1 mouse cellular context compared by ENCODE assay signal in the genomic region with DNA sequence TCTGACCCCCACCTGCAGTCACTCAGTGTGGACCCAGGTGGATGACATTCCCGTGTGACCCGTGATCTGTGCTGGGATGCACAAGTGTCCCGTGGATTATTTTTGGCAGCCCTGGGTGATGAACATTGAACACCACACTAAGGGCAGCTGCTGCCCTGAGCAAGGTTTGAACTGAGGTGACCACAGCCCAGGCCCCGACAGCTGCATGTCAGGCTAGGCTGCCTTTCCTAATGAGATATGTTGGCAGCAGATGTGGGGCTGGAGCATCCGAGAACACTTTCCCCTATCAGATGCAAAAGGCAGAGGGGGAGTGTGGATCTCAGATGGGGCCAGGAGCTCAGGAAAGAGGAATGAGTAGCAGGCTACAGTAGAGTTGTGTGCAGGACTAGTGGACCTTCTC.
TF ChIP-seq lines count a peak whose summit lies in the region.

No protein-coding gene starts in this region.

TF ChIP-seq in myocyte, 11 proteins besides CTCF, POLR2A, EP300 and RAD21 (continued from another document):
- TF ChIP-seq MYOG (IDR thresholded peaks at IDR 0.05; ENCODE audit: control insufficient read depth in 1 of 3, insufficient read depth in 1 of 3, insufficient read length in 2 of 3, low read depth in 2 of 3) (peak; percentile 94 to 99 (median 99)), POLR2AphosphoS2 (IDR thresholded peaks at IDR 0.05; ENCODE audit: insufficient read length, low read depth) (no peak), CEBPB (IDR thresholded peaks at IDR 0.05; ENCODE audit: insufficient read depth, poor library complexity, severe bottlenecking) (no peak), USF1 (IDR thresholded peaks at IDR 0.05; ENCODE audit: low read depth) (no peak), MYOD1 (IDR thresholded peaks at IDR 0.05; ENCODE audit: control insufficient read depth in 1 of 3, insufficient read length in 2 of 3, low read depth in 2 of 3) (peak; percentile 89 to 98 (median 98)), TCF12 (IDR thresholded peaks at IDR 0.05; ENCODE audit: insufficient read depth, poor library complexity, severe bottlenecking) (peak; percentile 92)
